Mouse (Mus musculus) right cerebral cortex, postnatal 10 days (tissue): Measurements from ENCODE around the gene March1.

Experiments
- DNase-seq, 2 experiments: peaks; one replicate each; pipeline ENCODE4 v3.0.0; 2021; ENCODE audit warnings: low spot score in 2 of 2

March1 gene

DNA sequence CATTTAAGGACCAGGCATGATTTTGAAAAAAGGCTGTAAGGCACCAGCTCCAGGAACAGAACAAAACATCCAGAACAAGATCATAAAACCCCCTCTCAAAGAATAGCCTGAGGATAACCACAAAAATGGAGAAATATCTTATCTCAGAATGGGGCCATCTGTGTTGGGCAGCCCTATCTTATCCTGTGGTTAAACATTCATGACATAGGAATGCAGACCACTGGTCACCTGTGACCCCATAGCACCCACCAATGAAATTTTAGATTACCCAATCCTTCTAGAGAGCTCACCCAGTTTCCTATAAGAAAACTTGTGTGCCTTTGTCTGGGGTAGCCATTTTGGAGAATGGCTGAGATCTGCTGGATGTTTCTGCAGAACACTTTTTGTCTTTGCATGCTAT lies 902.9 kb downstream of the March1 start:
- no peak for DNase-seq
